Mouse (Mus musculus): Measurements from ENCODE around the gene Hmx2. TPM values are rescaled to one million over a fixed set of nuclear protein-coding genes. Genes with fewer than 3 reads are reported as not detected.

Gene Hmx2
- polyA plus RNA-seq (2012; rRNA removed) = 1.8 and 2.1 TPM in 2 replicates

DNA sequence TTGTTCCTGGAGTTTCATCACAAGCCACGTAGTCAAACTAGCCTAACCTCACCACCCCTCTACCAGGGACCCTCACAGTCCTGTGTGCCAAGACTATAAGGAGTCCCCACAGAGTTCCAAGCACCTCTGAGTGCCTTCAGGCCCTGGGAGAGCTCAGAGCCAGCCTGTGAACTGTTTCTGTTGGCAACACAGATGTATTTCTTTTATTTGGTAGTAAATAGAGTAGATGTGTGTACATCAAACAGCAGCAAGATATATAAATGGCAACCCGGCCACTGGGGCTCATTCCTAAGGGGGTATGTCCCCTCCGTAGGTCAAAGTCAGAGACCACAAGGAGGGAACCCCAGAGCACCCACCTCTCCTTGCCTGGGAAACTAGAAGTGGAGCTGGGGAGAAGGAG lies at the start of gene Hmx2:
Hmx2 (plus strand) TSS at position 301 of the 400 bp plus-strand sequence.

DNA sequence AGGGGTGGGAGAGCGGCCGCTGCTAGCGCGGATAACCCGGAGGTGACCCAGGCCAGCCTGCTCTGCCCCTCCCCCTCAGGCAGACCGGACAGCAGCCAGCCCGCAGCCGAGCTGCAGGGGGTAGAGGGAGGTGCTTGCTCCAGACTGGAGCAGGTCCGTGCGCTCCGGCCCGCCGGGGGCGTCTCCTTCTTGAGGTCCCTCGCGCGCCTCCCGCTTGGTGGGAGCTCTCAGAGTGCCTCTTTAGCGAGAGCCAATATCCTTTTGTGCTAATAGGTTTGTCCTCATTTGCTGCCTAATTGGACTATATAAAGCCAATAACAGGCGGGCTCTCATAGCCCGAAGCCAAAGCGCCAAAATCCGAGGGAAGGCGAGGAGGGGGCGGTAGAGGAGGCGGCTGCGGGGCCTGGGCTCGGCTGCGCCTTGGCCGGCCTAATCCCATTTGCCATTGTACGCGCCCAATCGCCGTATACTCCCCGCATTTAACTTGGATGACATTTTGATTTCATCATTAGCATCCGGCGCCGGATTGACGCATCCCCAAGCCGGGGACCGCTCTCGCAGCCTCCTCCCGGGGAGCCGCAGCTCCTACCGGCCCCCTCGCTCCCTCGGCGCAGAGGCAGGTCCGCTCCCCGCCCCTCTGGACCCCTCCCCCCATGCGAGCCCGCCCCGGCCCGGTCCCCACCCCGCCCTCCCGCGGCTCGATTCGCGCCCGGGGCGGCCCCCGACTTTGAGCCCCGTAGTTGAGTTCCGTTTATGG lies 6.3 kb upstream of the Hmx2 start, which contains the start of gene Hmx3:
Hmx3 (plus strand) TSS at position 753 of the 757 bp plus-strand sequence.

DNA sequence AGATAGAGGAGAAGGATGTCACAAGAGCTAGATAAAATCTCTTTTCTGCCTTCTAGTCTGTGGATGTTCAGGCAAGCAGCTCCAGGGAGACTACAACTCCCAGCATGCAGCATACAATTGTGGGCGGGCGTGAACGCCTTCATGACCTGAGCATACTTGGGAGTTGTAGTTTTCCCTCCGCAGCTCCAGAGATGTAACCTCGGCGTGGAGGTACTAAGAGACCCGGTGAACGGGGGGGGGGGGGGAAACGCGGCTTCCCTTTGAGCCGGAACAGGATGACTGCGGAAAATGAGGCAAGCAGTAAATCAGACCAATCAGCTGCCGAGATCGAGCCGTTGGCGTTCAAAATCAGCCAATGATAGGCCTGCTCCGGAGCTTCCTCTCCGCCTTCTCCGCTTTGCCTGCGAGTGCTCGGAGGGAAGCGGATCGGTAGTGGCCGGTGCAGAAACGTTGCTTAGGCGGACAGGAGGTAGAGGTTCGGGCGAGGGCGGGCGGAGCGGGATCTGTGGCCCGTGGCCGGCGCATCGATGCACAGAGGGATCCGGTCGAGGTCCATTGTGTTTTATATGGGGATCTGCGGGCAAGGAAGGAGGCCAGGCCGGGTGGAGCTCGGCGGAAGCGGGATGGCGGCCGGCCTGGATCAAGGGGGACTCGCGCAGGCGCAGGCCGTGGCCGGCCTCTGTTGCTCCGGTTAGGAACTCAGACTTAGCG lies 11.6 kb downstream of the Hmx2 start, which contains the start of gene Bub3:
Bub3 (plus strand) TSS at position 237 of the 711 bp plus-strand sequence.

Other genes with a start within 250 kb of the Hmx2 start
- 0.04 TPM in 1 of 2 replicates, not detected in the other for gene Cuzd1, start 226.5 kb upstream of the Hmx2 start, polyA plus RNA-seq (2012; rRNA removed)
- 0.17 TPM in 1 of 2 replicates, not detected in the other for gene Fam24b, start 219.3 kb upstream of the Hmx2 start, polyA plus RNA-seq (2012; rRNA removed)
- not detected in 2 replicates for gene Fam24a, start 214.9 kb upstream of the Hmx2 start, polyA plus RNA-seq (2012; rRNA removed)
- 11.9 and 14.6 TPM in 2 replicates for gene 2310057M21Rik, start 186.0 kb upstream of the Hmx2 start, polyA plus RNA-seq (2012; rRNA removed)
- 44.3 and 50.4 TPM in 2 replicates for gene Pstk, start 177.6 kb upstream of the Hmx2 start, polyA plus RNA-seq (2012; rRNA removed)
- 16.4 and 17.2 TPM in 2 replicates for gene Ikzf5, start 138.3 kb upstream of the Hmx2 start, polyA plus RNA-seq (2012; rRNA removed)
- 29.4 and 30.5 TPM in 2 replicates for gene Acadsb, start 138.2 kb upstream of the Hmx2 start, polyA plus RNA-seq (2012; rRNA removed)
- gene Hmx3, start 5.9 kb upstream of the Hmx2 start, polyA plus RNA-seq (2012; rRNA removed) = 2.4 and 2.7 TPM in 2 replicates
- 159 and 166 TPM in 2 replicates for gene Bub3, start 11.4 kb downstream of the Hmx2 start, polyA plus RNA-seq (2012; rRNA removed)